ENCODE assay signal across 9 mouse cellular contexts in the genomic region with DNA sequence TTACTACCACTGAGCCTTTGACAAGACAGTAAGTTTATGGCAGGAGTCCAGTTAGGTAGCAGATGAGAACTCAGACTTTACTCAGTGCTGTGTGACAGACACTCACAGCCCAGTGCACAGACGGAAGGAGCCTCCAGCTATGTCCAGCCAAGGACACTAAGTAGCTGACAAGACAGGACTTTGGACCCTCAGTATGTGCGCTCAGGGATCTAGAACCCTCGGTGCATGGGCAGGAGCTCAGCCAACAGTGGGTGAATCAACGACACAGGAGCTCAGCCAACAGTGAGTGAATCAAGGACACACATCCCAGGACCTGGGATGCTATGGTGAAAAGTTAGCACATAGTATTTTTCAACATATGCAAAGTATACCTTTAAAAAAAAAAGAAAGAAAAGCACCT. TPM values are rescaled to one million over a fixed set of nuclear protein-coding genes. Genes with fewer than 3 reads are reported as not detected.
DNase-seq lines count a peak whose midpoint lies in the region; ATAC-seq and TF ChIP-seq lines count a peak whose summit lies in the region.
"Had no signal": no experiment of that assay in that cellular context is flagged by ENCODE, and none has a peak within 500 bp of the region (broad histone marks: within the 10 kb centered on the region; RNA-seq: fewer than 3 reads in every experiment).

No protein-coding gene starts in this region.

- 61% methylated on average over 4 of the region's 4 CpGs for WGBS in heart, adult 2 months
- WGBS in lung, embryonic 15.5 days, result 82% methylated on average over 4 of the region's 4 CpGs
- WGBS in lung, adult 2 months, result 76% methylated on average over 4 of the region's 4 CpGs

- H3K27ac ChIP-seq in heart, adult 2 months, result peak overlapping the region; percentile 81
- peak overlapping the region; percentile 85; the same call in 1 of the 2 replicates for H3K27ac ChIP-seq in lung, embryonic 15.5 days

- TF ChIP-seq CTCF in heart, adult 2 months (IDR thresholded peaks at IDR 0.05), result no peak
- TF ChIP-seq CTCF in lung, adult 2 months (IDR thresholded peaks at IDR 0.05; ENCODE audit: insufficient read depth, low read length), result no peak

- ATAC-seq in lung, embryonic 15.5 days (ENCODE audit: borderline replicate concordance, extremely low read depth, low FRiP score, low TSS enrichment), result no peak

- H3K4me2 ChIP-seq in lung, embryonic 15.5 days, result no peak overlapping the region

- no peaks in the 10 kb centered on the region for H3K9me3 ChIP-seq in lung, embryonic 15.5 days
- H3K9me3 ChIP-seq: G1E had no signal

- H3K4me1 ChIP-seq in heart, adult 2 months (ENCODE audit: control insufficient read depth, insufficient read depth, low read length), result peaks cover 8% of the 10 kb centered on the region
- peaks cover 12% of the 10 kb centered on the region for H3K4me1 ChIP-seq in lung, embryonic 15.5 days
- no peaks in the 10 kb centered on the region for H3K4me1 ChIP-seq in lung, adult 2 months (ENCODE audit: control insufficient read depth, insufficient read depth, low read length)

- no peak for DNase-seq in heart, adult 2 months
- no peak for DNase-seq in heart, postnatal 36 days
- DNase-seq in lung, adult 2 months, result no peak
- DNase-seq in kidney, adult 9 months, result peak; percentile 88
- DNase-seq in yolk sac, embryonic 10.5 days (ENCODE audit: low spot score), result peak; percentile 44
- DNase-seq in thymus, postnatal 25 days, result no peak
- DNase-seq in T-cell, adult 2 months (ENCODE audit: low spot score), result no peak

- H3K27me3 ChIP-seq in heart, adult 2 months (ENCODE audit: control insufficient read depth, insufficient read depth, low read length), result no peaks in the 10 kb centered on the region
- H3K27me3 ChIP-seq in lung, embryonic 15.5 days, result no peaks in the 10 kb centered on the region

- no peak for TF ChIP-seq EP300 in heart, adult 2 months (IDR thresholded peaks at IDR 0.05; ENCODE audit: insufficient read depth, low read depth, low read length)

- TF ChIP-seq POLR2A in heart, adult 2 months (IDR thresholded peaks at IDR 0.05; ENCODE audit: insufficient read depth, low read depth, low read length), result no peak
- TF ChIP-seq POLR2A in lung, adult 2 months (IDR thresholded peaks at IDR 0.05; ENCODE audit: borderline replicate concordance, extremely low read depth, low read depth, low read length), result no peak

- no peak overlapping the region for H3K9ac ChIP-seq in heart, adult 2 months (ENCODE audit: low read depth, low read length)
- H3K9ac ChIP-seq in lung, embryonic 15.5 days, result no peak overlapping the region

- no peaks in the 10 kb centered on the region for H3K36me3 ChIP-seq in heart, adult 2 months (ENCODE audit: control insufficient read depth, insufficient read depth, low read length)
- H3K36me3 ChIP-seq in lung, embryonic 15.5 days, result peaks cover 23% of the 10 kb centered on the region

- H3K79me2 ChIP-seq in heart, adult 2 months (replicated peaks; ENCODE audit: control insufficient read depth, insufficient read depth, low read length), result no peaks in the 10 kb centered on the region

- intact Hi-C loops in heart, adult 2 months (cut with DNase I), result loop anchor here (1.0 kb wide), 2 partner anchors 16 to 93 kb away; partner anchors contain the start of gene Ccdc88c
- intact Hi-C loops in heart, postnatal 36 days (cut with DNase I), result loop anchor here (1.0 to 5.0 kb wide), 3 partner anchors 16 to 941 kb away; partner anchors contain the start of gene Ccdc88c

- H3K4me3 ChIP-seq in heart, adult 2 months, result no peak overlapping the region
- no peak overlapping the region for H3K4me3 ChIP-seq in lung, embryonic 15.5 days
- H3K4me3 ChIP-seq in lung, adult 2 months (replicated peaks; ENCODE audit: extremely low read depth, low read depth, low read length), result no peak overlapping the region

RNA-seq across cellular contexts. Expression of gene Gpr68, which starts 28.7 kb away (rescaled TPM):
- under 1 TPM; 0.14 to 0.16 TPM for total RNA-seq in heart, adult 2 months (2021)
- 0.56 and 0.80 TPM in 2 replicates for polyA plus RNA-seq in heart, adult 2 months (2012; rRNA removed)
- total RNA-seq in heart, postnatal 36 days (2021), result under 1 TPM; 0.14 to 0.16 TPM
- polyA plus RNA-seq in lung, embryonic 15.5 days (2015; fragmentation: Nextera tagmentation; extraction: Ambion mirVana), result 0.29 and 0.71 TPM in 2 replicates
- polyA plus RNA-seq in lung, adult 2 months (2012; rRNA removed), result 3.2 and 4.2 TPM in 2 replicates
- polyA plus RNA-seq: G1E had no signal

Comparison
In these comparisons a context has a peak if more than half of its experiments do, and no peak if none do; other contexts are left out.
1. DNase-seq: peak in kidney, adult 9 months (single experiment) and yolk sac, embryonic 10.5 days (single experiment); none in heart, adult 2 months (0 of 2), heart, postnatal 36 days (0 of 2), lung, adult 2 months (single experiment), thymus, postnatal 25 days (single experiment) and T-cell, adult 2 months (single experiment).